Mouse (Mus musculus): ENCODE data around the gene Fndc3b.

- no peak for TF ChIP-seq GATA1 (IDR thresholded peaks at IDR 0.05; ENCODE audit: borderline replicate concordance, low read length)
- TF ChIP-seq FLI1 (IDR thresholded peaks at IDR 0.05; ENCODE audit: low read length), result no peak
Observed at GRCm38 (mm10) chr3:27673660-27674059, 37.4 kb downstream of the Fndc3b start.
